Mouse (Mus musculus): Measurements from ENCODE around the gene Nrxn1. TPM values are rescaled to one million over a fixed set of nuclear protein-coding genes. Genes with fewer than 3 reads are reported as not detected.

Nrxn1 gene
- total and polyA plus RNA-seq, 3 experiments = not detected

DNA sequence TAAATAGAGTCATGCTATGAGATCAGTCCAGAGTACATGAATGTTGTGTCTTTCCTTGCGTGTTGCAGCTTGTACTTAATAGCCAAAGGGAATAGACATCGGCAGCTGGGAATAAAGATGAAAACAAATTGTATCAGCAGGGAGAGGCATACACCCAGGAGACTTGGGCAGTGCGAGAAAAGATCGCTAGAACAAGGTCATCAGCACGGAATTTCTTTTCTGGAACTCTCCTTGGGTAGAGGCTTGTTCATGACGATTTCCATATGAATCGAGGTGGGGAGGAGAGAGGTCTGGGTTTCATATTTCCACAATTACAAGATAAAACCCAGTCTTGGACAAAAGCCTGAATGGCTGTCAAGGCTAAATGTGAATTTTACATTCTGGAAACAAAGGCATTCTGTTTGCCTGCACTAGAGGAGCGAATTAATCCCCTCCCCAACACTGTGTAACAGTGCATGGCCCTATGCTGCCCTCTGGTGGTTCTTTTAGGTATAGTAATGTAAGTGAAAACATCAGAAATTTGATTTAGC is 508.1 kb downstream of the Nrxn1 start:
- H3K4me3 ChIP-seq (ENCODE audit: control insufficient read depth in 1 of 2, insufficient read depth in 1 of 2, low read depth in 2 of 2, low read length in 2 of 2) = peak overlapping the region; percentile 50 to 72
- peaks cover 0 to 5% of the 10 kb centered on the region in 2 experiments; a peak in 2 of 4 replicates for H3K4me1 ChIP-seq (ENCODE audit: control insufficient read depth in 1 of 2, insufficient read depth in 2 of 2, low read length in 2 of 2)
- no peaks in the 10 kb centered on the region for H3K27me3 ChIP-seq (ENCODE audit: control insufficient read depth in 1 of 2, insufficient read depth in 2 of 2, low read length in 2 of 2)
- H3K36me3 ChIP-seq (ENCODE audit: control insufficient read depth in 1 of 2, insufficient read depth in 2 of 2, low read length in 2 of 2) = no peaks in the 10 kb centered on the region
- no peaks in the 10 kb centered on the region for H3K79me2 ChIP-seq (ENCODE audit: control insufficient read depth, insufficient read depth, low read length, poor library complexity)
- no peaks in the 10 kb centered on the region for H3K9me3 ChIP-seq (replicated peaks; ENCODE audit: insufficient read depth, low read length)
- peak overlapping the region; percentile 31; the same call in 1 of the 2 replicates for H3K9ac ChIP-seq (ENCODE audit: control insufficient read depth, low read depth, low read length, poor library complexity, severe bottlenecking)
- no peak overlapping the region for H3K27ac ChIP-seq (ENCODE audit: control insufficient read depth, low read depth, low read length)
- peak; percentile 76 for DNase-seq (ENCODE audit: low read depth, low spot score)
- 0 out of 2 replicates have a peak, but pooled peaks have one; percentile 22 for TF ChIP-seq MAZ (IDR thresholded peaks at IDR 0.05; ENCODE audit: low read depth, low read length)
- no peak for TF ChIP-seq UBTF (IDR thresholded peaks at IDR 0.05; ENCODE audit: borderline replicate concordance, insufficient read depth, low read depth, low read length)
- TF ChIP-seq CHD2 (IDR thresholded peaks at IDR 0.05; ENCODE audit: low read length) = no peak
- no peak for TF ChIP-seq RCOR1 (IDR thresholded peaks at IDR 0.05; ENCODE audit: low read depth, low read length)
- peak; percentile 72 for TF ChIP-seq RAD21 (IDR thresholded peaks at IDR 0.05; ENCODE audit: low read depth, low read length)
- peak; percentile 73 for TF ChIP-seq SMC3 (IDR thresholded peaks at IDR 0.05; ENCODE audit: low read depth, low read length)
- TF ChIP-seq ZC3H11A (IDR thresholded peaks at IDR 0.05; ENCODE audit: low read depth, low read length) = peak; percentile 48
- peak; percentile 62 to 83 (median 79) for TF ChIP-seq CTCF (IDR thresholded peaks at IDR 0.05 in 2 of 3, conservative IDR thresholded peaks at IDR 0.05 in 1 of 3; ENCODE audit: control insufficient read depth in 1 of 3, insufficient read depth in 1 of 3, low read depth in 2 of 3, low read length in 3 of 3, poor library complexity in 1 of 3, severe bottlenecking in 1 of 3)
- TF ChIP-seq E2F4 (IDR thresholded peaks at IDR 0.05; ENCODE audit: borderline replicate concordance, low read depth, low read length) = no peak

DNA sequence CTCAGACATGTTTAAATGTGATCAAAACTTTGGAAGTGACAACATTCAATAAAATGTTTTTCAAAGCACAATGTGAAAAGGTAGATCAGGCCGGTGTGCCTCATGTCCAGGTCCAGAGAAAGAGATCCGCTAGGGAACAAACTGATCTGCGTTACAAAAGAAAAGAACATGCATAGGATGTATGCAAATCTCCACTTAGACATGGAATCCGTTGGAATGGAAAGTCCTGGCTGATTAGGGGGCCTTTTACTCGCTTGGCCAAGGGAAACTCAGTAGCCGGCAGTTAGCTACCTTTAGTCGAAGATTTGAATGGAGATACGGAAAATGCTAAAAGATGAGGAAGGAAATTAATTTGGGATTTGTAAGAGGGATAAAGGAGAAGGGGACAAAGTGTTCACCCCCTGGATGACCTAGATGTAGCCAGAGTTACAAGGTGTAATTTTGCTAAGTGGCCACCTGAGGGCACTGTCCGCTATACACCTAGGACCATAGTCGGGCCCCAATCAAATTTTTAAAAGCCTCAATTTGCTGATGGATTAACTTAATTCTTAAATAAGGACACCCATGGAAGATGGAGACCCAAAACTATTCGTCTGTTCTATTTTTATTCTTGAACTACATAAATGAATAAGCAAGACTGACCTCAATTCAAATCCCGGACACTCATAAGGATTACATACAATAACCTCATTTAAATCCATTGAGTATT is 508.9 kb downstream of the Nrxn1 start:
- Histone ChIP-seq H3K36me3 (ENCODE audit: control insufficient read depth in 1 of 2, insufficient read depth in 2 of 2, low read length in 2 of 2) (no peaks in the 10 kb centered on the region), H3K79me2 (ENCODE audit: control insufficient read depth, insufficient read depth, low read length, poor library complexity) (no peaks in the 10 kb centered on the region), H3K9me3 (replicated peaks; ENCODE audit: insufficient read depth, low read length) (no peaks in the 10 kb centered on the region), H3K4me1 (ENCODE audit: control insufficient read depth in 1 of 2, insufficient read depth in 2 of 2, low read length in 2 of 2) (peaks cover 0 to 5% of the 10 kb centered on the region in 2 experiments; a peak in 2 of 4 replicates), H3K27ac (ENCODE audit: control insufficient read depth, low read depth, low read length) (no peak overlapping the region), H3K4me3 (ENCODE audit: control insufficient read depth in 1 of 2, insufficient read depth in 1 of 2, low read depth in 2 of 2, low read length in 2 of 2) (no peak overlapping the region; a peak in 1 of 4 replicates), H3K27me3 (ENCODE audit: control insufficient read depth in 1 of 2, insufficient read depth in 2 of 2, low read length in 2 of 2) (no peaks in the 10 kb centered on the region), H3K9ac (ENCODE audit: control insufficient read depth, low read depth, low read length, poor library complexity, severe bottlenecking) (no peak overlapping the region)
- peak; percentile 70 for DNase-seq (ENCODE audit: low read depth, low spot score)
- TF ChIP-seq CHD1 (IDR thresholded peaks at IDR 0.05; ENCODE audit: low read depth, low read length) (no peak), CTCF (IDR thresholded peaks at IDR 0.05 in 2 of 3, conservative IDR thresholded peaks at IDR 0.05 in 1 of 3; ENCODE audit: control insufficient read depth in 1 of 3, insufficient read depth in 1 of 3, low read depth in 2 of 3, low read length in 3 of 3, poor library complexity in 1 of 3, severe bottlenecking in 1 of 3) (peak; percentile 63 to 67 (median 67)), SMC3 (IDR thresholded peaks at IDR 0.05; ENCODE audit: low read depth, low read length) (peak; percentile 48), GATA1 (IDR thresholded peaks at IDR 0.05; ENCODE audit: low read depth, low read length) (no peak), RAD21 (IDR thresholded peaks at IDR 0.05; ENCODE audit: low read depth, low read length) (peak; percentile 53), ZC3H11A (IDR thresholded peaks at IDR 0.05; ENCODE audit: low read depth, low read length) (0 out of 2 replicates have a peak, but pooled peaks have one; percentile 5), NRF1 (IDR thresholded peaks at IDR 0.05; ENCODE audit: insufficient read depth, low read depth, low read length, poor library complexity, severe bottlenecking) (no peak)

All from MEL (cell line).